Mouse (Mus musculus): ENCODE results near the gene Gm9945.

The Gm9945 gene

DNA sequence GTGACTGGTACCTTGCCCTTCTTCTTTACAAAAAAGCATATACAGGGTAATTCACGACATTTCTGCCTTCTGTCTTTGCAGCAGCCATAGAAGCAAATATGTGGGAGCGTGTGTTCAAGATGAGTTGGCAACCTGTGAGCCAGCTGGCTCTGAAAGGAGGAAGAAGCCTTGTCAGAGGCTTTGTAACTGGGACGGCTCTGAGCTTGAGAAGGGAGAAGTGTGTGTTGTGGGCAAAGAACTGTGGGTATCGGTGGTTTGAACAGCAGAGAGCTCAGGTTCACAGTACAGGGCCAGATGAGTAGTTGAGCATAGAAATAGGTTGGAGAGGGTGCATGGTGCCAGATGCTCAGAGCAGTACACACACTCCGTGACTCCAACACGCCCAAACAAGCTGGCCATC, 17.0 kb downstream of the Gm9945 start:
- no peak for DNase-seq

DNA sequence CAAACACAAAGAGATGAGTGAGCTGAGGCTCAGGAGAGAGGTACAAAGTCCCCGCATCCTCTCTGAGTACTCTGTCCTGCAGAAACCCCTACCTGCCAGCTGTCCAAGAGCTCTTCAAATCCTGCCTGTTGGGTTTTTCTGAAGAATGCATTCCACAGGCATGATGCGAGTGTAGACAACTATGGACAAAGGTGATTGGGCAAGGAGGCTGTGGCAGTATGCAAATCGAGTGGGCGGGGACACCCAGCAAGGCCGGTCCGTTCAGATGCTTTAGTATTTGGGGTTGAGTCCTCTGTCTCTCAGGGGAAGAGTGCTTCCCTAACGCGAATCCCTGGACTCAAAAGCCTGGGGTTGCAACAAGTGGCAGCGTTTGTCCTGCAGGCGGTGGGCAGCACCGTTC, 20.6 kb downstream of the Gm9945 start:
- DNase-seq, result peak; percentile 61

DNA sequence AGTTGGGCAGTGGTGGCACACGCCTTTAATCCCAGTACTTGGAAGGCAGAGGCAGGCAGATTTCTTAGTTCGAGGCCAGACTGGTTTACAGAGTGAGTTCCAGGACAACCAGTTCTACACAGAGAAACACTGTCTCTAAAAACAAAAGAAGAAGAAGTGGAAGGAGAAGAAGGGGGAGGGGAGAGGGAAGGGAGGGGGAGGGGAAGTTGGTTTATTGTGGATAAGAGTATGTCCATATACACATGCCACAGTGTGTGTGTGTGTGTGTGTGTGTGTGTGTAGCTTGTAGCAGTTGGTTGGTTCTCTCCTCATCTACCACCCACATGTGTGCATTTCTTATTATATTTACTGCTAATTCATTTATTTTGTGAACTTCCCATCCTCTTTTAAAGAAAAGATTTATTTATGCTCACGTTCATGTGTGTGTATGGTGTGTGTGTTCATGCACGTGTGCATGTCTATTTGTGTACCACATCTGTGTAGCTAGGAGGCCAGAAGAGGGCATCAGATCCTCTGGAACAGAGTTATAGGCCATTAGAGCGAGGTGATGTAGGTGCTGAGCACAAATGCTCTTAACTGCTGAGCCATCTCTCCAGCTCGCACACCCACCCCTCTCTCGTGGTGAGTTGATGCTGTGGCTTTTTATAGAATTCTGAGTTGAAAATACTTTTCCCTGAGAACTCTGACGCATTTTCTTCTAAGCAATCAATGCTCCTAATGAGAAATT, 22.2 kb downstream of the Gm9945 start:
- DNase-seq, result no peak

DNA sequence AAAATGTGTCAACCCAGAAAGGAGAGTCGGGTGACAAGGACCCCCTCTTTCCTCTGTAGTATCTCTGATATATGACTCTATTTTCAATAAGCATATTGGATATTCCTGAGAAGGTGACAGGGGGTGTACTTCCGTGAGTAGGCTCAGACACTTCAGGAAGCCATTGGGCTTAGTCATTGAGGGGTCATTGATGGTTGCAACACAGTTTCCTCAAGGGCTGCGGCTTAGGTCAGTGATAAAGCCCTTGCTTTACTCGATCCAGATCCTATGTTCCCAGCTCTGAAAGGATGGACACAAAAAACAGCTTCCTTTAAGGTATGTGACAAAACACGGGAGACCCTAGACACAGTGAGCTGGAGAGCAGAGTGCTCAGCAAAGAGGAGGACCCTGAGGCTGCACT, 23.8 kb downstream of the Gm9945 start:
- no peak for DNase-seq

DNA sequence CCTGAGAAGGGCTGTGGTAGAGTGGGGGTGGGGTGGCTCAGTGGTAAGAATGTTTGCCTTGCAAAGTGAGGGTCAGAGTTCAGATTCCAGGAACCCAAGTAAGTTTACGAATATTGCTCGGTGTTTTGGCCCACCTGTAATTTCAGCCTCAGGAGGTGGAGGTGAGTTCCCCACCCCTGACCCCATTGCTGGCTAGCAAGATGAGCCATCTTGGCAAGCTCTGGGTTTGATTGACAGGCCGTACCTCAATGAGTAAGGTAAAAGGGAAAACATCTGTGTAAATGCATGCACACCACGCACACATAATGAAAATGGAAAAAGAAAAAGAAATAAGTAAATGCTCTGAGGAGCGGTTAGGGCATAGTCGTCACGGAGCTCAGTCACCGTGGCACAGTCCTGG, 24.4 kb downstream of the Gm9945 start:
- no peak for DNase-seq

DNA sequence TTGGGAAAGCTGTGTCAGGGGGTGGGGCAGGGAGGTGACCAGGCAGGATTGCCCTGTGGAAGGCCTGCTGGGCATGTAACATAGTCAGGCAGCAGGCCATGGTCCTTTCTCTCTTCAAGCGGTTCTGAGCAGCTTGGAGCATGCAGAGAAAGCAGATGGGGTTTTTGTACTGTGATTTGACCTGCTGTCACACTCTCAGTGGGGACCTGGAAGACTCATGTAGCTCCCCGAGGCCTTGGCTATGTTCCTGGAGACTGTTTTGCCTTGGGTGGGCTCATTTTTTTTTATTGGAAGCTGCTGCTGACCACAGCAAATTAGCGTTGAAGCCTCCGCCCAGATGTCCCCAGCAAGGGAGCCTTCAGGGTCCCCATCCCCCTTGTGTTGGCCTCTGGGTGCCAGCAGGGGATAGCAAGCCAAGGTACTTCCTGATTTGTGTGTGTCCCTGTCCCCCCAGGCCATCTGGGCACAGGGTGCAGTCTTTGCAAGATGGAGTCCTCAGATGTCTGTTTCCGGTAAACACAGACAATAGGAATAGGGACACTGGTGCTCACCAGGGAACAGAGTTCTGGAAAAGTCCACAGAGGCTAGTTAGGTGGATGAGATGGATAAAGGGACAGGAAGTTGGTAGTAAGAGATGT, 25.2 kb downstream of the Gm9945 start:
- no peak for DNase-seq

DNA sequence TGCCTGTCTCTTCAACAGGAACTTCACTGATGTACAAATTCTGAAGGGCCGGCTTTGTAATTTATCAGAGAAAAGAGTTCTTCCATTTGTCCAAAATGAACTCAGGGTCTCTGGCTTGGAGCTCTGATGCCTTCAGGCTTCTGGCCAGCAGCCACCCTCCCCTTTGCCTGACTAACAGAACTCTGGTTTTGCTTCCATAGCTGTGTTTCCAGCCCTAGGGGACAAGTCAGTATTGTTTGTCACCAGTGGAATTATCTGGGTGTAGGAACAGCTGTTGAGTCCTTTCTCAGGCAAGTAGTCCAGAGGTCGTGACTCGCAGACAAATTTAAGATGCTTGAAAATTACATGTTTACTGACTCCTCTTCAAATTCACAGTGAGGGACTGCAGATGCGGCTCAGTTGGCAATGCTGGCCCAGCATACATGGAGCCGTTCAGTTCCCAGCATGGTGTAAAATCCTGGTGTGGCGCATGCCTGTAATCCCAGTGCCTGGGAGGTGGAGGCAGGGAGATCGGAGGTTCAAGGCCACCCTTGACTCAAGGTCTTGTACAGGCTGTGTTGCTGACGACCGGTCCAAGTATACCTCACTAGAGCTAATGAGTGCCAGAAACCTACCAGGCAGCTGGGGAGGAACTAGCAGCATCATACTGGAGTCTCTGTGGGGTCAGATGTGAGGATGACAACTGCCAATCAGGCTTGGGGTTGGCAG, 27.3 kb downstream of the Gm9945 start:
- DNase-seq, result no peak

DNA sequence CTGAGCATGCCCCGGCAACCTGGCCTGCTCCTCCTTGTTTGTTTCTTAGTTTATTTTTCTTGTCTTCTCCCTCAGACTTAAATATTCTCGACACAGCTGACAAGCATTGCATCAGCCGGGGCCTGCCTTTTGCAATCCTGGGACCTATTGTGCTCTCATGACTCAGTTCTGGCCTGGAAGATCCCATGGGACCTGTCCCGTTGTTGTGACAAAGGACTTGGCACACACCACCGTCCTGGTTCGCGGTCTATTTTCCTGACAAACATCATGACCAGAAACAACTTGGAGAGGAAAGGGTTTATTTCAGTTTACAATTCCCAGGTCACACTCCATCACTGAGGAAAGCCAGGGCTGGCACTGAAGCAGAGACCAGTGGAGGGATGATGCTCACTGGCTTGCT, 28.2 kb downstream of the Gm9945 start:
- peak; percentile 50 for DNase-seq

DNA sequence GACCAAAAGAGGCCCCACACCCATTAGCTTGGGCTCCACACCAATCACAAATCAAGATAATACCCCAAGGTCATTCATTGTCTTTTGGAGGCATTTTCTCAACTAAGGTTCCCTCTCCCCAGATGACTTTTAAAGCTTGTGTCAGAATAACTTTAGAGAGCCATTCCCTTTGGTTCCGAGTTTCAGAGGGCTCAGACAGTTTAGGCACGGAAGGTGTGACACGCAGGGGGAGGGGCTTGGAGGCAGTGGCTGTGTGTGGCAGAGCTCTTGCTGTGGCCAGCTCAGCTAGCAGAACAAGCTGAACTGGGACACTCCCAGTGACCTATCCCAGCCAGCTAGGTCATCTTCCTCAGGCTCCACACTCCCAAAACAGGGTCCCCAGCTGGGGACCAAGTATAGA, 28.6 kb downstream of the Gm9945 start:
- DNase-seq, result no peak

DNA sequence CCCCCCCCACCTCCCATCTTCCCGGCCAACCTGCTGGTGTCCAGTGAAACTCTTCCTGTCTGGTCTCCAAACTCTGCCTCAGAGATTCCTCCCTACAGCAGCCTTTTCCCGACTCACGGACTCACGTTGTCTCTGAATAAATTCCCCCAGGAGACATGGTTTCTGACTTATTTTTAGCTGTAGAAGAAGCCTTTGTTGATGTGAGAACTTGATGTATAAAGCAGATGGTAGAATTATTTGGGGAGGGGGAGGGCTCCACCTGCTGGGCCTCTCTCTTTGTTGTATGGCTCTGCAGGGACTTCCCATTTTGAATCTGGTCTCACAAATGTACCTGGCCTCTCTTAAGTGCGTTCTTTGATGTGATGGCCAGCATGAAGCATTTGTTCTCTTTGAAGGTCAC, 30.4 kb downstream of the Gm9945 start:
- no peak for DNase-seq

DNA sequence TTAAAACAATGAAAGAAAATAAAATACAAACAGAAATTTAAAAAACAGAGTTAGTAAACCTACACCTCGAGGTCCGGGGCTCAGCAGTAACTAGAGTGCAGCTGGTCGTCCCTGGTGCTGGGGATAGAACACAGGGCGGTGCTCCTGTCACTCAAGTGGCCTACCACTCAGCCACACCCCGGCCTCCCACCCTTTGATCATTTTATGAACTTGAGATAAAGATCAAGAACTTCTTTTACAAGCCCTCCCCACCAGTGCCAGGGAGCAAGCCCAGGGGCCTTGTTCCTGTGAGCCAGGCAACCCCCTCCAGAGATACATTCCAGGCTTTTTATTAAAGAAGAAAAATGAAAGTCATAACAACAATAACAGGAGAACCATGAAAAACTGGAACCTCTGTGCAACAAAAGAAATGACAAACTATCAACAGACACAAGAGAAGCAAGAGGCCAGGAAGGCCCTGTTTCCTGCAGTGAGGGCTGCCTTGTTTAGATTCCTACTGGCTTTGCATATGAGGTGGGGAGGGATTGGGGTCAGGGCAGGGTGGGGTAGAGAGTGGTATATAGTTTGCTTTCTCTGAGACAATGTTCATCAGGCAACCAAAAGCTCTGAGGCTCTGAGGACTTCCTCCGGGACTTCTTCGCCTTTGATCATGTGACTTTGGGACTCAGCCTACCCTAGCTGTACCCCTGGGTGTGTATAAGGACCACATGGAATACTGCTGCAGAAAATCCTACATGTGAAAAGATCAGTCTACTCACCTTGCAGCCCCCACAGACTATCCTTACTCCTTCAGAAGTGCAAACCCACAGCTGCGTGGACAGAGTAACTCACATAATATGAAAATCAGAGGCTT, 37.0 kb downstream of the Gm9945 start:
- DNase-seq, result no peak

DNA sequence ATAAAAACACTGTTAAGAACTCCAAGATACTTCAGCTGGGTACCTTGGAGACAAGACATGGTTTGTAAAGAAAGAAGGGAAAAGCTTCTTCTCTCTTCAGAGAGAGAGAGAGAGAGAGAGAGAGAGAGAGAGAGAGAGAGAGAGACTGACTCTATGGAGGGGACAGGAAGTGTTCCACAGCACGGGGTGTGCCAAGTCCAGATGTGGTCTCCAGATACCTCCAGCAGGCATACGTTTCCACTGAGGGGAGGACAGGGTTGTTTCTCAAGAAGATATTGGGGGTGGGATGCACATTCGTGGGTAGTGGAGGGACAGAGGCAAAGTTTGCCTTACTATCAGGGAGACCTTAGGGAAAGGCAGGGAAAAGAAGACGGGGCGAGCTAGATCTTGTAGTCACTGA, 38.8 kb downstream of the Gm9945 start:
- DNase-seq, result no peak

DNA sequence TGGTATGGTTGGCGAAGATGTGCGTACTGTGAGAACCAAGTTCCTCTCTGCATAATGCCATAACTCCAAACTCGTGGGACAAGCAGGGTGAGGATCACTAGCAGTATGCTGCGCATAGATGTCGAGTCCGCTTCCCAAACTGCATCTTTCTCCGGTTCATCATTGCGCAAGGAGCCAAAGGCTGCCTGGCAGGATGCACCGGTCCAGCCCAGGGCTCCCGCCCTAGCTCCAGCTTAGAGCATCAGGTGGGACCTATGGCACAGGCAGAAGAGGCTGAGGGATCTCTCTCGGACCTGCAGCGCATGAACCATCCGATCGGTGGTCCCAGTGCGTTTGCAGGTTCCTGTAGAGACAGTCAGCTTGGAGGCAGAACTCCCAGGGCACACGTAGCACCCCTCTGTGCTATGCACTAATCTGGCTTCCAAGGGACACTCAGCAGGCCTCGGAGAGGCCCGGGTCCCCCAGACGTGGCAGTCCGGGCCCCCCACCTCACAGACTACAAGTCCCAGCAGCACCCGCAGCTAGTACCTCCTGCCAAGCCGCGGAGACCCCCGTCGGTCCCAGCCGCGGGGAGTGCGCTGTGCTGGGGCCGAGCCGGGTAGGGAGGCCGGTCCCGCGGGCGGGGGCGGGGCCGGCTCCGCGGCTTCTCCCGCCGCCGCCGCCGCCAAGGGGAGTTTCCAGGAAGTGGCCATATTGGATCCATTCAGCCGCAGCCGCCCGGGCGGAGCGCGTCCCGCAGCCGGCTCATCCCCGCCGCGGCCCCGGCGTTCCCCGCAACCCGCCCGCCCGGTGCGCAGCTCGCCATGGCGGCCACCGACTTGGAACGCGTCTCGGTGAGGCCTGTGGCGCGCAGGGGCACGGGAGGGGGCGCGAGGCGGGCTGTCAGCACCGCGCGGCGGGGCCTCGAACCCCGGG, 39.5 kb downstream of the Gm9945 start, which contains the start of gene Sept8:
Gene Sept8 (plus strand): TSS at position 51 of the 915 bp plus-strand sequence.
- DNase-seq, result peak; percentile 68

DNA sequence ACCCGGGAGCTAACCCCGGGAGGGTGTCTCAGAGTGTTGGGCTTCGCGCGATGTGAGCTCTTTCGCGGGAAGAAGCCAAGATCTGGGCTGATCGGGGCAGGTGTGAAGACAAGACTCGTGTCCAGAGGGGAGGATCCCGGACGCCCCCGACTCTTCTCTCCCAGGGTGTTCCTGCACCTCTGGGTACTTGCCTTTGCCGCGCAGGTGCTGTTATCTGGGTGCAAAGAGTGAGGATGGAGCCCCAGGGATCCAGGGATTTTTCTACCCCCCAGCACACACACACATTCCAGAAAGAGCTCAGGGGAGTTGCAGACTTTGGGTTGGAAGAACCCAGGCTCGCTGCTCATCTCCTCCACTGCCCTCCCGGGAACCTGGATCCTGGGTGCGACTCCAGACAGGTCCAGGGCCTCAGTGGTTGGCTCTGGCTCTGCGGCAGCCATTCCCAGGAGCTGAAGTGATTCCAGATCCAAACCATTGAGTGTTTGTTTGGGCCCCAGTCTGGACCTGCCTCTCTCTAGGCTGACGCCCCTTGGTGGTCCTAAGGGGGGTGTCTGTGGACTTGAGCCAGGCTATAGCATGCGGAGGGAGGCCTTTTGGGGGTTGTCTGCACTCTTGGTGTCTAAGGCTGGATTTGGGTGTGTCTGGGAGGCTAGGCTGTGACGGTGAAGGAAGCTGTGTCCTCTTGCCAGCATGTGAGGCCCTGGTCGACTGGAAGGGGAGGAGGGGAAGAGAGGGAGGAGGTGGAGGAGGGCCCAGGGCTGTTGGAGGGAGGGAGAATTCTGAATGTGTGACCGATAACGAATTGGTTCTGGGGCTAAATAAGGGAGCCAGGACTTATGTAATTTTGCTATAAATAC, 40.4 kb downstream of the Gm9945 start:
- DNase-seq, result peak; percentile 67

DNA sequence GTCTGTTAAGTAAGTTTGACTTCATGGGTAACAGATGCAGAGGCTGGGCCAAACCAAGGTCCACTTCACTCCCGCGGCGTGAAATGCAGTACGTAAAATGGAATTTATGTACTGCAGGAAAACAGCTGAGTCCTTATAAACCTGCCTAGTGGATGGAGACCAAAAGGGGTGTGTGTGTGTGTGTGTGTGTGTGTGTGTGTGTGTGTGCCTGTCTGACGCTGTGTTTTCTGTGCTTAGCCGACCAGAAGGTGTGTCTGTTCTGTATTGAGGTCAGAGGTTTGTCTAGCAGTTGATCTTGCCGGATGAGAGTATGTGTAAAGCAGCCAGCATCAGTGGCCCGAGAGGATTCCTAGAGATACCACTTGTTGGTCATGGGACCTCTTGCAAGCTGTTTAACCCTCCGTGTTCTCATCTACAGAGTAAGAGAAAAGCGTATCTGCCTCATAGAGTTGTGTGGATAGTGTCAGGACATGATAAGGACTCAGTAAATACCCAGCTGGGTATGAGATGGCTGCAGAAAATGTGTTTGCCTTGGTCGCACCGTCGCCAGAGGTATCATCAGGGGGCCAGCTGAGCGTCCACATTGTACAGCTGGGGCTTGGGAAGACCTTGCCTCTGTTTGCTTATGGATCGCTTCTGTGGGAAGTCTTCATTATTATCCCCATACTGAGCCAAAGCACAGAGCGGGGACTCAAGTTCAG, 41.3 kb downstream of the Gm9945 start:
- DNase-seq, result no peak

DNA sequence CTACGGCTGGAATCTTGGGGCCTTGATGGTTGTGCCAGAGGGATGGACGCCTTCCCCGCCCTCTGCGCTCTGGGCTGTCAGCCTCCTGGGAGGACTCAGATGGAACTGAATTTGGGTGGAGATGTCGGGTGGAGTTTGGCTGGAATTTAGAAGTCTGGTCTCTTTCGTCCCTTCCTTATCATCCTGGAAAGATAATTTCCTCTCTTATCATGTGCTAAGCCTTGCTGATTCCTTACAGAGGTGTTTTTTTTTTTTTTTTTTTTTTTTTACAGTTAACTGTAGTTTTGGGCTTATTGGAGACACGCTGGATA, 41.8 kb downstream of the Gm9945 start:
- DNase-seq, result no peak

DNA sequence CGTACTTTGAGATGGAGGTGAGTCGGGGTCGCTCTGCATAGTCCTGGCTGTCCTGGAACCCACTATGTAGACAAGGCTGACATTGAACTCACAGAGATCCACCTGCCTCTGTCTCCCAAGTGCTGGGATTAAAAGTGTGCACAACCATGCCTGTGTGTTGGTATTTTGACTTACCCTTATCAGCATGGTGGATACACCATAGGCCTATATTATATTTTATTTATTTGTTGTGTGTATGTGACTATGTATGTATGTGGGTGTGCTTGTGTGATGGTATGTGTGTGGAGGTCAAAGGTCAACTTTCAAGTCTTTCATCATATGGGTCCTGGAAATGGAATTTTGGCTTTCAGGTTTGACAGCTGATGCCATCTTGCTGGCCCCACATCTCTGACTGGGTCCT, 42.4 kb downstream of the Gm9945 start:
- DNase-seq, result no peak

DNA sequence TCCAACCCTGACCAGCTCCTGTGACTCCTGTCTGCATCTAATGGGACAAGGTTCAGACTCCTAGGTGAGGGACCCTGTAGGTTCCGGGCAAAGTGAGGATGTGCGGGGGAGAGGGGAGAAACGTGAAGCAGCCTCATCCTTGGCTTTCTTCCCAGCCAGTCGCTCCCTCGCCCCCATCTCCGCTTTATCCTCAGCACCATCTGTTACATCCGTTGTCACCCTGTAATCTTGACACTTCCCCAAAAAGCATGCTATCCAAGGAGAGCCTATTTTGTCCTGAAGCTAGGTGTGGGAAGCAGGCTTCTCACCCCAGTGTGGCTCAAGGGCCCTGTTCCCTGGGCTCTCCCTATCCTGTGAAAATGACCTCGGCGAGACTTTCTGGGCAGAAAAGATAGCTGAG, 43.0 kb downstream of the Gm9945 start:
- DNase-seq, result no peak

DNA sequence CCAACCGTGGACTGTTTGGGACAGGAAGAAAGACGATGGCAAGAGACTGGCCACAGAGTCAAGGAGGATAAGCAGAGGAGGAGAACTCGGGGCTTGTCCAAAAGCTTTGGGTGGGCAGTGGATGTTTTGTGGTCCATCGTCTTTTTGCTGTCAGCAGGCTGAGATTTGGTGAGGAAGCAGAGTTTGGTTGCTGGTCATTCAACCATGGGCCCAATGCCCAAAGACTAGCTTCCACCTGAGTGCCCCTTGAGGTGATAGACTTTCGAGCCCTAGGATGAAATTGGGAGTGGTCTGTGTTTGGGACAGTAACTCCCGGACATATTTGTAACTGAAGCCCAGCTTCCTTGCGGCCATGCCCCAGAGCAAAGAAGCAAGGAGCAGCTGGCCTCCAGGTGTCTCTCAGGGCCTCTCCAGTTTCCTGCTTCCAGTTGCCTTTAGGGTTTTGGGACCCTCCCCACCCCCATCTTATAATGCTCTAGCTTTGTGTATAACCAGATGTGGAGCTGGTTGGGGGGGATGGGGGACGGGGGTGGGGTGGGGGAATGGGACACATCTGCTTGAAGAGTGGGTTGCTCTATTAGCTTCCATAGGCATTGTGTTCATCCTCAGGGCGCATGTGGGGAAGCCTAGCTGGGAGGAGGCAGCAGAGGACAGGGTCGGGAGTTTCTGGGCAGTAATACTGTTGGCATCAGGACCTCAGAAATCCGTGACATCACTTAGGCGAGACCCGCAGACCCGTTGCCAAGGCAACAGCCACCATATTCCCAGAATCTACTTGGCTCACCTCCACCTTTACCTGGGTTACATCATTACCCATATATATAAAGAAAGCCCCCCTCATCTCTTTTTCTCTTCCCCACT, 43.8 kb downstream of the Gm9945 start:
- no peak for DNase-seq

DNA sequence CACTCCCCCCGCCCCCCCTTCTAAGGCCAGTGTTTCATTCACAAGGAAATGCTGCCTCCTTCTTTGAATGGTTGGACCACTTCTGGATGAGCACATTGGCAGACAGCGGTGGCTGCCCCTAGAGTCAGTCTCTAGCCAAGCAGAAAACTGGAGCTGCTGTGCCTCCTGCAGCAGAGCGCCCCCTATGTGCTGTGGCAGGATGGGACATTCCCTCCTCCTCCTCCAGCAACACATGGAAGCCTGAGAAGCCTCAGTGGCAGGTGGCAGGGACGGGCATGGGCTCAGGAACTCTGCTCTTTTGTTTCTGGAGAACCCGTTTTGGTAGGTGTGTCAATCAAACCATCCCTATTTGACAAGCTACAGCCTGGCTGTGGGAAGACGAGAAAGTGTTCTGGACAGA, 44.9 kb downstream of the Gm9945 start:
- peak; percentile 46 for DNase-seq

Measured in lung, postnatal 14 days (tissue).